Mouse (Mus musculus) fat pad, adult 2 months (tissue): ENCODE results near the gene Mrpl42.

Experiments used
- DNase-seq: peaks from one replicate; pipeline ENCODE4 v3.0.0-alpha.2; 2011; ENCODE audit warnings: low read depth, low spot score; ENCODE audit errors: extremely low read depth

The Mrpl42 gene

DNA sequence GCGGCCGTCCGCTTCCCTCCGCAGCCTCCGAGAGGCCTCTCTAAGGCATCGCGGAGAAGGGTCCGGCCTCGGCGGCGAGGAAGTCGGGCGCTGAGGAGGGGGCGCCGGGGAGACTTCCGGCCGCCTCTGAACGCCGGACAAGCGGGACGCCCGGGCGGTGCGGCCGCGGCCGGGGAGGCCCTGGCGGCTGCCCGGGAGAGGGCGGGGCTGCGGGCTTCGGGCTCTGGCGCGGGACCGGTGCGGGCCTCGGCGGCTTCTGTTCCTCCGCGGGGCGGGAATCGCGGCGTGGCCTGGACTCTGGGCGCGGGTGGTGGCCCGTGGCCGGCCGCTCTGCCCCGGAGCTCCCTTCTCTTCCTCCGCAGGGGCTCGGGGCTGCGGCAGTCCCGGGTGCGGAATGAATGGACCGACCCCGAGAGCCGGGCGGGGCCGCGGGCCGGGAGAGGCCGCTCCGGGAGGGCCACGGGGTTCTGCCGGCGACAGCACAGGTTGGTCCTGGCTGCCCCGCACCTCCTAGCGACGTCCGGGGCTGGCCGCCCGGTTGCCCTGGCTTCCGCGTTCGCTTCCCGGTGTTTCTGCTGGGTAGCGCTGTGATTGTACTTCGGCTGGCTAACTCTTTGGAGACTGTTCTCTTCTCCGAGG is 13.7 kb upstream of the Mrpl42 start:
- DNase-seq = no peak

DNA sequence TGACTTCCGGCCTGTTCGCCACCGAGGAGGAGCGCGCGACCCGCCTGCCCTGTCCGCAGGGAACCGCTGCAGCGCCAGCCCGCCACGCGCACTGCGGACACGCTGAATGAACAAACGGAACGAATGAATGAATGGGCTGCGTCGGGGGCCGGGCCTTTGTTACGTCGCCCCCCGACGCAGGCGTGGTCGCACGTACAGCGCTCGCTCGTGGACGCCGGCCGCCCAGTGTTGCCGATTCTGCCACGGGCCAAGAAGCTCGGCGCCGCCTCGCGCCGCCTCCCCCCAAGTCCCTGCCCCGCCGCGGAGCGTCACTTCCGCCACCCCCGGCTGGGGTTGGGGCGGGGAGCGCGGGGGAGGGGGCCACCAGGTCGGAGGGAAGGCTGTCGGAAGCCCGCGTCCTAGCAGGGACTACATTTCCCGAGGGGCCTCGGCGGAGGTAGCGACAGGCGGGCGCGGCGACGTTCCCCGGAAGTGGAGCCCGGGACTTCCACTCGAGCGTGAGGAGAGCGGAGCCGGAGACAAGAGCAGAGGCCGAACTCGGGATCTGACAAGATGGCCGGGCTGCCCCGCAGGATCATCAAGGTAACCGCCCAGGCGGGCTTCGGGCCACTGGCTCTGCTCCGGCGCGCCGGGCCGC is 13.0 kb upstream of the Mrpl42 start, which contains the start of gene Ube2n:
TSS of gene Ube2n (plus strand) at position 490 of the 637 bp plus-strand sequence.
- DNase-seq = peak; percentile 61

DNA sequence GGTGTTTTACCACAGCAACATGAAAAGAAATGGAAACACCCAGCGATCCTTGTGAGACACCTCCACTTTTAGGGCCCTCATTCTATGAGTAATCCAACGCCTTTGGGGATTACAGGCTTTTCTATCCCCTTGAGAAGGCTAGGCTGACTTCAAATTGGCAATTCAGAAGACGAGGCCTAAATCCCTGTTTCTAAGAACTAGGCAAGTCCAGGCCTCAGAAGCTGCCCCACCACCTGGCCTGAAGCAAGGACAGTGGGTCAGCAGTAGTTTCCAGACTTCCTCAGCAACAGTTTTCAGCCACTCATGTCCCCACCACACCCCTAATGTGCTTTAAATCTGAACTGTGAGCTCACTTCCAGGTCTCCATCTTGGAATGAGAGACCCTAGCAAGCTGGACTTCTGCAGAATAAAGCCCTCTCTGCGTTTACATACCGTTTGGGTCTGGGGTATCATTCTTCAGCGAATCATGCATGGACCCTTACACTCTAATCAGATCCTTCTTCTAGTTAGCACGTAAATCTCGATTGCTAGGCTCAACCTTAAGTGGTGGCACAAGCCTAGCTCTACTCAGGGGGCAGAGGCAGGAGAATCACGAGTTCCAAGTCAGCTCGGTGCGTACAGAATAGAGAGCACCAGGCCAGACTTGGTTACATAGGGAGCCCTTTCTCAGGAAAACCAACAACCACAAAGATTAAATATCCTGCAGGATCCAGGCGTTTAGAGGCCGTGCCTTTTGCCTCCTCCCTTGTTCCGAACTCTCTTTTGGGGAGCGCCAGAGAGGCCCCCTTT is 12.2 kb upstream of the Mrpl42 start:
- no peak for DNase-seq

DNA sequence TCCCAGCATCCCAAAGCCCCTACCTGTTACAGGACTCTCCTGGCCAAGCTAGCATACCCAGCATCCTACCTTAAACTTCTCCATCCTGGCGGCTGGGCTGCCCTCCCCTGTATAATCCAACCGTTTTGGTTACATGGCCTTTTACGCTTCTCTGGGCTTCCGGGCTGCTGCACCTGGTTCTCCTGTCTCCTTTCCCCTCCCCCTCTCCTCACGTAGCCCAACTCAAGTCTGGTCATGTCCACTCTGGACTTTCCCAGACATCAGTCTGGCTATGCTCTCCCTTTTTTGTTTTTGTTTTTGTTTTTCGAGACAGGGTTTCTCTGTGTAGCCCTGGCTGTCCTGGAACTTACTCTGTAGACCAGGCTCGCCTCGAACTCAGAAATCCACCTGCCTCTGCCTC is 10.9 kb upstream of the Mrpl42 start:
- no peak for DNase-seq

DNA sequence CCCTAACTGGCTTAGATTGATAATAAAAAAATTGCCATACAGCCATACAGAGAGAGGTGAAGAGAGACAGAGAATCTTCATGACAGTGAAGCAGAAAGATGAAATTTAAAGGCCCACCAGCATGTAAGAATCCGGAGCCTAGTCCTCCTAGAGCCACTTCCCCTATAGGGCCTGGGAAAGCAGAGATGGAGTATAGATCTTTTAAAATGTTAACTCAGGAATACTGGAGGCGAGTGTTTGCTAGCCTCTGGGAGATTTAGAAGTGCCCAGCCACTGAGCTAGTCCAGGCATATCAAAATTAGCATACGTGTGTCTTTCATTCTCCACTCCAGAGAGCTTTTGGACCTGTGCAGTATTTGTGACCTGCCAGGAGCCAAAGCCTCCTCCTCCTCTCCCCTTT is 7.5 kb upstream of the Mrpl42 start:
- no peak for DNase-seq

DNA sequence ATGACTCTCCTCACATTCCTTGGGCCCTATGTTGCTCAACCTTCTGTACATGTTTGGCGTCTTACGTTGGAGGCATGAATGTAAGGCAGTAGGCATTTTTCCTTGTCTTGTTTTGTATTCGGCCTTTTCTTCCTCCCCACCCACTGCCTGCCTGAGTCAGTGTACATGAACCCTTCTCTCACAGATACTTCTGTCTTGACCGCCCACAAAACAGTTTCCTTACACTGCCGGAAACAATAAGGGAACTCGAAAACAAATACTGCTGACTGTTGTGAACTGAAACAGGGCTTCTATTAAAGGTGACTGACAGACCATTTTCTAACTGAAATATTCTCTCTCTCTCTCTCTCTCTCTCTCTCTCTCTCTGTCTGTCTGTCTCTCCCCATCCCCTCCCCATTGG is 7.1 kb upstream of the Mrpl42 start:
- no peak for DNase-seq

DNA sequence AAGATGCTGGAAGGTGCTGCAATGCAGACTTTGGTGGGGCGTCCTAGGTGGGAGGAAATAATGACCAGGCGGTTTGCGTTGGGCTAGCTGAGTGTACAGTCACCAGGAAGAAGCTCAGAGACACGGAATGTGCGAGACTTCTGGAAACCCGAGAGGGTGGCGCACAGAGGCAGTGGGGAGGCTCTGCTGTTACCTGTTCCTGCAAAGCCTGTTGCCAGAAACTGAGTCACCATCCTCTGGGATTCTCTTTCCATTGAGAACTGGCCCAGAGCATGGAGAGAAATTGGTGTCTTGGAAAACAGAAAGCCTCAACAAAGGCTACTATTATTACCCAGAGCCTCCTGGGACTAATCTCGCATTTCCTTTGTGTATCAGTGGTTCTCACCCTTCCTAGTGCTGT is 6.4 kb upstream of the Mrpl42 start:
- no peak for DNase-seq

- no peak for DNase-seq
These were observed 2.6 kb upstream of the Mrpl42 start for GRCm38 (mm10) chr10:95504341-95504740.

- DNase-seq = no peak
These were observed 1.9 kb upstream of the Mrpl42 start for GRCm38 (mm10) chr10:95503443-95504235.

DNA sequence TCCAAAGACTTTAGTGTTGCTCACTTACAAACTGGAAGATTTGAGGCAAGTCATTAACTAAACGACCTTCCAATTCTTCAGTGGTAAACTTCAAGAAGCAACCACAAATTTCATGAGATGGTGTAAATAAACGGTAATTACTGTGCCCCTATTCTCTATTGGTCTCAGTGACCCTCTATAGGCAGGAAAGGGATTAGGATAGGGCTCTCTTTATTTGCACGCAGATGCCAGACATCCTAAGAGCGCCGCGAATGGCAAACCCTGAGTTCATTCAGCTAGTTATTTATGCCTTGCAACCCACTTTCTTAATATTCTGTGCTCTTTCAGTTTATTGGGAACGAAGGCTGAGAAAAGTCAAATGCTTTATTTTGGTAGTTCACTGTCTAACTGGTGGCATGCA is 707 bp downstream of the Mrpl42 start:
- DNase-seq = no peak

- DNase-seq = no peak
These were observed 7.5 kb downstream of the Mrpl42 start for GRCm38 (mm10) chr10:95494268-95494667.

DNA sequence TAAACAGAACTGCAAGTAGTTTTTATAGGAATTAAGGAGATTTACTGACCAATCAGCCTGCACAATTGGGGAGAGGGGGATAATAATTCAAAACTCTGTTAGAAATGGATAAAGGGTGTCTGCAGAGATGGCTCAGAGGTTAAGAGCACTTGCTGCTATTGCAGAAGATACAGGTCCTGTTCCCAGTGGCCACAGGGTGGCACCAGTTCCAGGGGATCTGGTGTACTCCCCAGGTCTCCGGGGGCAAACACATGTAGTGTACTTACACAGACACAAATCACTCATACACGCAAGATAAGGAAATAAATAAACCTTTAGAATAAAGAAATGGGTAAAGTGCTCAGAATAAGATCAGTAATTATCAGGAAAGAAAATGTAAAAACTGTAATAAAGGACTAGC is 12.1 kb downstream of the Mrpl42 start:
- DNase-seq = no peak

- no peak for DNase-seq
These were observed 24.2 kb downstream of the Mrpl42 start for GRCm38 (mm10) chr10:95477516-95477915.

GRCm38 (mm10) chr10:95475923-95476322 is 25.8 kb downstream of the Mrpl42 start:
- no peak for DNase-seq

- no peak for DNase-seq
These were observed 29.7 kb downstream of the Mrpl42 start for GRCm38 (mm10) chr10:95471889-95472547.

DNA sequence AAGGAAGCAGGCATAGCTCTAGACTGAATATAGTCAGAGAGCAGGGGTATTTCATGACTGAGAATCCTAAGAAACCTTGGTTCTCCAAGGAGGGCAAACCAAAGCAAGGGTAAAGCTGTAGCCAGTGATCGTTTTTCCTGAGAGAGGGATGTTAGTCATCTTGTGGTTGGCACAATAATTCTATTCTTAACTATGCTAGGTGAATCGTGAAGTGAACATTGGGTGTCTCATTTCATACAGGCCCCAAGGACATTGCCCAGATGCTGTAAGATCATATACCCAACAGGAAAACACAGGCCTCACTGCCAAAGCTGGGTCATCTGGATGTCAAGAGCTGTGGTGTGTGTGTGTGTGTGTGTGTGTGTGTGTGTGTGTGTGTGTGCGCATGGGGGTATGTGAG is 30.6 kb downstream of the Mrpl42 start:
- no peak for DNase-seq

DNA sequence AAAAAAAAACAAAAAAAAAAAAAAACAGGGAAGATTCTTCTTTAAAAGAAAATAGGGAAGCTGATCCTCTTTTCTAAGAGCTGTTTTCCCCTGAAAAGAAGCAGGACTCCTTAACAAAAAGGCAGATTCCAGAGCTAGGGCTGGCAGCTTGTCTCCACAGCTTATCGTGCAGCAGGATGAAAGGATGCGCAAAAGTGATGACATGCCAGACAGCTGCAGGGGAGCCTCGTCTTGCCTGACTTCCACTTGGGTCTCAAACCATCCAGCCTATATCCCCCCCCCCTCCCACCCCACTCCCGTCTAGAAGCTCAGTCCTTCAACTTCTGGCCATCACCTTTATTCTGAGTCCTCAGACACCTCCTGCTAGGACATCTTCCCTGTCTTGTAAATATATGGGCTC is 32.8 kb downstream of the Mrpl42 start:
- no peak for DNase-seq

GRCm38 (mm10) chr10:95465485-95465896 is 36.2 kb downstream of the Mrpl42 start:
- no peak for DNase-seq

DNA sequence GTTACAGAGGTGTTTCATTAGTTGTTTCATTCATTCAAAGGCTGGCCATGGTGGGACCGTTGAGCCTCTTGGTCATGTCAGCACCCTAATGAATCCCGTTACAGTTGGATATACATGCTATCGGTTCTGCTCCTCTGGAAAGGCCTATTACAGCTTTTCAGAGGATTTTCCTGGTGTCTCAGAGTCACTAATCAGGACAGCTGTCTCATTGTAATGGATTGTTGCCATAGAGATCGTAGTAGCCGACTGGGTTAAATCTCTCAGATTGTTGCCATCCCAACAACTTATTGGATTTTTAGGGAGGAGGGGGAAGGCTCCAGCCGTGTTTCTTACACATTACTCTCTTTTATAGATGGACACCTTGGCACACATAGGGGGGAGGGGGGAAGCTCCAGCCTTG is 37.2 kb downstream of the Mrpl42 start:
- DNase-seq = no peak

DNA sequence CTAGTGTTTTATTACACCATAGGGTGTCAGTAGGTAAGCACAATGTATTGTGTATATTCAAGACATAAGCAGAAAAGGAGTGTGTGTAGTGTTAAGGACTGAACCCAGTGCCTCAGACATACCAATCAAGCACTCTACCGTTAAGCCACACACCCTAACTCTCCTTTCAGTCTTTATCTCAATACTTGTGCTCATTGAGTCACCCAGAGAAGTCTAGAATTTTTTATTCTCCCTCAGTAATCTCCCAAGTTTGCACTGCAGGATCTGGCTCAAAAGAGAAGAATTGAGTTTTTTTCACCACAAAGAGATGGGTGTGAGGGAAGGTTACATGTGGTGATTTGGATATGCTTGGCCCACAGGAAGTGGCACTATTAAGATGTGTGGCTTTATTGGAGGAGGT is 39.5 kb downstream of the Mrpl42 start:
- no peak for DNase-seq

GRCm38 (mm10) chr10:95461053-95461553 is 40.6 kb downstream of the Mrpl42 start:
- DNase-seq = no peak
